Mouse (Mus musculus) kidney, postnatal 10 days (tissue): ENCODE data around the gene Arhgap1.
A peak's percentile ranks its signal among the peaks of the same experiment; 100 is the strongest.

Experiments
- DNase-seq: peaks from one replicate; pipeline ENCODE4 v3.0.0; 2021; ENCODE audit warnings: mixed read lengths

Gene Arhgap1

GRCm38 (mm10) chr2:91705736-91706135, 56.1 kb downstream of the Arhgap1 start:
- no peak for DNase-seq

DNA sequence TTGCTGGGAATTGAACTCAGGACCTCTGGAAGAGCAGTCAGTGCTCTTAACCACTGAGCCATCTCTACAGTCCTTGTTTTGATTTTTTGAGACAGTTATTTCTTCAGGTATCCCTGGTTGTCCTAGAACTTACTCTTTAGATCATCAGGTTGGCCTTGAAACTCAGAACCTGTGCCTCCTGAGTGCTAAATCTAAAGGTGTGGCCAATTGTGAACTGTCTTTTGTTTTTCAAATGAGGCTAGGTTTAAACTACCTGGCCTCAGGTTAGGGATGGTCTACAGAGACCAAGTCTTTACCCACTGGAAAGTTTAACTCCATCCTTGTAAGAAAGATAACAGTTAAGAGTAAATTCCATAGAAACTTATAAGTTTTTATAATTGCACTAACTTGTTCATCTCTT, 56.8 kb downstream of the Arhgap1 start:
- no peak for DNase-seq

- DNase-seq, result no peak
These were observed 58.7 kb downstream of the Arhgap1 start for GRCm38 (mm10) chr2:91708361-91708760.

DNA sequence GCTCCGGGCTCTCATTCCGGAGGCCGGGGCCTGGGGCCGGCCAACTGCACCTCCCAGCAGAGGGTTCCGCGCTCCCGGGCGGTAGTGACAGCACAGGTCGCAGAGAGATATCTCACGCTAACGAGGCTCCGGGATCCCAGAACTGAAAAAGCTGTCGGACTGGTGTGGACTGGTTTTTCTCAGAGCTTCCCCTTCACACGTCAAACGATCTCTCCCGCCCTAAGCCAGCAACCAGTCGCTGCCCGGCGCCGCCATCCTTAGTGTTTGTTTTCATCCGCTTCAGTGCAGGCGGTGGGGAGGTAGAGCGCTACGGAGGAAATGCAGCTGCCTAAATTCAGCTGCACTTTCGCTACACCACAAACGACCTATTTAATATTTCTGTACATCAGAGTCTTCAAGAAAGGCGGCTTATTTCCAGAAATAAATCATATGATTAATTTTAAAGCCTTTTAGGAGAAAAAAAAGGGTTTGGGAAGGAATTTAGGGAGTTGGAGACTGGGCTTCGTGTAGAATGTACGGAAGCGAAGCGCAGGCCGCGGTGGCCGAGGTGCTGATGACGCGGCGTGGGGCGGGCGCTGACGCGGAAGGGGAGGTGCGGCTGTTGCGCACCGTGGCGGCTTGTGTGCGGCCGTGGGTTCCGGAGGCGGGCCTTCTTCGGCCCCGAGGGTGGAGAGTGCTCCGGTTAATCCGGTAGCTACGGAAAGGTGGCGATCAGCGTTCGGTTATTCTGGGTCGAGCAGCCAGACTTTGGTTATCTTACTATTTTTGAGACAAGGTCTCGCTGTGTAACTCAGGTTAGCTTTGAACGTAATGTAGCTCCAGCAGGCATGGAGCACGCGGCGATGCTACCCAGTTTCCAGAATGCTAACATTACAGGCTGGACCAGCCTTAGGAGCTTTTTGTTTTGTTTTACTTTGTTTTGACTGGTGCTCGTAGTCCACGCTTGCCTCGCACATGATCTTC, 60.9 kb downstream of the Arhgap1 start, which contains the start of the genes Atg13 and Harbi1:
Gene Atg13 (minus strand): TSS at position 305 of the 963 bp plus-strand sequence.
Gene Harbi1 (plus strand): TSS at position 581 of the 963 bp plus-strand sequence.
- DNase-seq, result peak; percentile 96

DNA sequence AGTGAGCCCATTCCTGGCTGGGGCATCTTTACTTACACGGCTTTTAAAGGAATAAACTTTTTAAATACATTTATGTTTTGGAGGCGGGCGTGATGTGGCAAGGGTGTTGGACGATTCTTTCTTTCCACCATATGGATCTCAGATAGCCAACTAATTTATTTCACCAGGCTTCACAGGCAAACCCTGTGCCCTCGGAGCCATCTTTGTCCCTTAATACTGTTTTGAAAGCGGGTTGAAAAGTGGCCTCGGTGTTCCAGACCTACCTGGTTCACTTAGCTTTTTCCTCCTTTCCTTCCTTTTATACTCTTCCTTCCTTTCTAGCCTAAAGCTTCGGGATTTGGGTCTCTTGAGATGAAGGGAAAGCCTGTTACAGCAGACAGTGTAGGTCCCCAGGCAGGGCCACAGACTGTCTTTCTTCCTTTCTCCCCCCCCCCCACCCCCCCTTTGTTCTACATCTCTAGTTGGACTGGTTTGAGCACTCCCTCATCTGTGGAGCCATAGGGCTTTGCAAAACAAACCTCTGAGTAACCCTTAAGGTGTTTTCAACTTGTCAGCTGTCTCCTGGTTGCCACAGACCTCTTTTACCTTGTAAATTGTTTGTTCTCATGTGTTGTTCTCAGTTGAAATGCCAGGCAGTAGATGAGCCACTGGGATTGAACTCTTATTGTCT, 61.7 kb downstream of the Arhgap1 start:
- no peak for DNase-seq

GRCm38 (mm10) chr2:91714921-91715320, 65.3 kb downstream of the Arhgap1 start:
- no peak for DNase-seq

DNA sequence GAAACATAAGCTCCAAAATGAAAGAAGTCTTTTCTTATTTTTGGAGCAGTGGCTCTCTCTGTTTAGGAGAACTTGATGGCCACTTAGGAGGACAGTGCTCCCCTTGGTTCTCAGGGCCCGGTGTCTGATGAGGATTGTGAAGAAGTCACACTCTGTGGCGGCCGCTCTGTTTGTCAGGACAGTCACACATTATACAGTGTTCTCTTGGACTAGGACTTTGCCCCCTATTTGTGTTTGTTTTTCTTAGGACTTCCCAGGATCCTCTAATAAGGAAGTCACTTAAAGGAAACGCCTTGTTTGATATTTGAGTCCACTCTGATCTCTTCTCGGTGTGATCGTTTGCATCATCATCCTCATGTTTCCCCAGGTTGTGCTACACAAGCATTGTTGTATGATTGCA, 68.6 kb downstream of the Arhgap1 start:
- DNase-seq, result peak; percentile 21
